Mouse (Mus musculus) thymus, adult 2 months (tissue): ENCODE data around the gene Lgalsl. TPM values are rescaled to one million over a fixed set of nuclear protein-coding genes. Genes with fewer than 3 reads are reported as not detected.

ENCODE experiments used
- DNase-seq: peaks from one replicate; pipeline ENCODE4 v3.0.0; 2021
- H3K27ac ChIP-seq: fragments of 200-500 bp; 2 replicates; pipeline ENCODE4 v1.5.1; 2012; ENCODE audit warnings: low read length, control low read depth; ENCODE audit not compliant: control insufficient read depth, insufficient read depth
- H3K27me3 ChIP-seq: fragments of 200-500 bp; 2 replicates; pipeline ENCODE4 v1.6.1; 2012; ENCODE audit warnings: mild to moderate bottlenecking, low read length, moderate library complexity, mixed read lengths; ENCODE audit not compliant: control insufficient read depth, insufficient read depth
- H3K36me3 ChIP-seq: fragments of 200-500 bp; 2 replicates; pipeline ENCODE4 v1.6.1; 2012; ENCODE audit warnings: mild to moderate bottlenecking, low read length, moderate library complexity; ENCODE audit not compliant: control insufficient read depth, insufficient read depth
- H3K4me1 ChIP-seq: fragments of 200-500 bp; replicated peaks from 2 replicates; pipeline ENCODE4 v1.6.1; 2012; ENCODE audit warnings: low read length; ENCODE audit not compliant: control insufficient read depth, insufficient read depth
- H3K4me3 ChIP-seq: fragments of 200-500 bp; 2 replicates; pipeline ENCODE4 v1.5.1; 2012; ENCODE audit warnings: mild to moderate bottlenecking, low read length, control low read depth, moderate library complexity; ENCODE audit not compliant: control insufficient read depth, insufficient read depth
- CTCF ChIP-seq: fragments of 200-500 bp; IDR thresholded peaks from 2 replicates; pipeline ENCODE4 v1.5.1; 2012; ENCODE audit warnings: mild to moderate bottlenecking, control low read depth, low read length, moderate library complexity, borderline replicate concordance; ENCODE audit not compliant: control insufficient read depth, poor library complexity, insufficient read depth; ENCODE audit errors: extremely low read depth
- POLR2A ChIP-seq: fragments of 200-500 bp; IDR thresholded peaks from 2 replicates; pipeline ENCODE4 v1.6.1; 2012; ENCODE audit warnings: mild to moderate bottlenecking, low read length, control low read depth, moderate library complexity; ENCODE audit not compliant: control insufficient read depth, poor library complexity, insufficient read depth; ENCODE audit errors: extremely low read depth
- WGBS: fragments of 180-500 bp; shearing (Covaris S2); methylation state at CpG from one replicate; pipeline ENCODE4 v1.1.7; 2018; 5-methylcytosine and 5-hydroxymethylcytosine counted together
- polyA plus RNA-seq: library from polyadenylated mRNA; depleted of rRNA; stranded (reverse); fragments of >200 nt; gene quantifications from 2 replicates; pipeline ENCODE4 v1.2.3, GENCODE M21; 2012

Lgalsl gene
- polyA plus RNA-seq, 1 experiment: 3.3 TPM

- 91% methylated on average over 3 of the region's 3 CpGs for WGBS
- Histone ChIP-seq H3K4me3 (no peak overlapping the region), H3K27ac (no peak overlapping the region), H3K4me1 (no peaks in the 10 kb centered on the region), H3K36me3 (no peaks in the 10 kb centered on the region), H3K27me3 (no peaks in the 10 kb centered on the region)
- no peak for TF ChIP-seq POLR2A
- TF ChIP-seq CTCF: no peak
- DNase-seq: no peak
Measured at GRCm38 (mm10) chr11:20788070-20788469, 42.8 kb downstream of the Lgalsl start.

- H3K27me3 ChIP-seq: no peaks in the 10 kb centered on the region
- TF ChIP-seq CTCF (no peak), POLR2A (no peak)
- DNase-seq: no peak
- WGBS: 83% methylated on average over 2 of the region's 2 CpGs
- no peak overlapping the region for H3K27ac ChIP-seq
- no peaks in the 10 kb centered on the region for H3K36me3 ChIP-seq
- no peaks in the 10 kb centered on the region for H3K4me1 ChIP-seq
- H3K4me3 ChIP-seq: no peak overlapping the region
Measured at GRCm38 (mm10) chr11:20786191-20786590, 44.7 kb downstream of the Lgalsl start.

GRCm38 (mm10) chr11:20785186-20785585, 45.7 kb downstream of the Lgalsl start:
- 100% methylated on average over 1 of the region's 1 CpGs for WGBS

DNA sequence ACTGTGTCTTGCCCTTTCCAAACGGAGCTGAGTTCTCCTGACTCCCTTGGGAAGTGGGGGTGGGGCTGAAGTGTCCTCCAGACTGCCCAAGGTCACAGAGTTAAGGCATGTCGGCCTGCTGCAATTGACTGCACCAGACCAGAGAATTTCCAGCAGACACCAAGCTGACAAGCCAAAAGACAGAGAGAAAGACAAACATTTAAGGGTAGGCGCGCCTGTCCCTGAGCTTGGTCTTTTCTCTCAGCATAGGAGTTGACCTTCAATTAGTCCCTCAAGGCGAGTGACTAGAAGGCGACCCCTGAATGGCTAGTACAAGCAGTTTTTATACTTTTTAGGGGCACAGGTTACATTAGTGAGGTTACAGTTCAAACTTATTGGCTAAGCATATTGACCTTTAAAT, 46.1 kb downstream of the Lgalsl start:
- no peak for DNase-seq
- TF ChIP-seq POLR2A (no peak), CTCF (no peak)
- WGBS: 92% methylated on average over 6 of the region's 6 CpGs
- no peaks in the 10 kb centered on the region for H3K27me3 ChIP-seq
- no peak overlapping the region for H3K4me3 ChIP-seq
- no peak overlapping the region for H3K27ac ChIP-seq
- H3K36me3 ChIP-seq: no peaks in the 10 kb centered on the region
- no peaks in the 10 kb centered on the region for H3K4me1 ChIP-seq

More at GRCm38 (mm10) chr11:20785186-20785585, 45.7 kb downstream of the Lgalsl start:
- Histone ChIP-seq H3K4me3 (no peak overlapping the region), H3K4me1 (no peaks in the 10 kb centered on the region), H3K36me3 (no peaks in the 10 kb centered on the region), H3K27me3 (no peaks in the 10 kb centered on the region), H3K27ac (no peak overlapping the region)
- TF ChIP-seq CTCF: no peak
- TF ChIP-seq POLR2A: no peak
- DNase-seq: no peak

DNA sequence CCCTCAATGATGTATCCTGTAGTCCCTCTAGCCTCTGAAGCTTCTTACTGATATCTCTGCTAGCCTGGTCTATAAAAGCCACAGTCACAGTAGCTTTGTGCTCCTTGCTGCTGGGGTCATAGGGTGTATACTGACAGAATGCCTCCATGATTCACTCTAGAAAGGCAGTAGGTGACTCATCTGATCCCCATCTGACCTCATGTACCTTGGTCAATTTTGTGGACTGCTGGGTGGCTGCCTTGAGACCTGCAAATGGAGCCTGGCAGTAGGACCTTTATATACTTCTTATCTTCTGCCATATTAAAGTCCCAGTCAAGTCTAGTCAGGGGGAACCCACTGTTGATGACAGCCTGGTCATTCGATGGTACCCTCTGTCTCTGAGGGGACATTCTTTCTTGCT, 47.4 kb downstream of the Lgalsl start:
- 92% methylated on average over 1 of the region's 1 CpGs for WGBS
- TF ChIP-seq POLR2A: no peak
- TF ChIP-seq CTCF: no peak
- DNase-seq: no peak
- no peaks in the 10 kb centered on the region for H3K27me3 ChIP-seq
- H3K27ac ChIP-seq: no peak overlapping the region
- H3K4me1 ChIP-seq: no peaks in the 10 kb centered on the region
- H3K36me3 ChIP-seq: no peaks in the 10 kb centered on the region
- no peak overlapping the region for H3K4me3 ChIP-seq

DNA sequence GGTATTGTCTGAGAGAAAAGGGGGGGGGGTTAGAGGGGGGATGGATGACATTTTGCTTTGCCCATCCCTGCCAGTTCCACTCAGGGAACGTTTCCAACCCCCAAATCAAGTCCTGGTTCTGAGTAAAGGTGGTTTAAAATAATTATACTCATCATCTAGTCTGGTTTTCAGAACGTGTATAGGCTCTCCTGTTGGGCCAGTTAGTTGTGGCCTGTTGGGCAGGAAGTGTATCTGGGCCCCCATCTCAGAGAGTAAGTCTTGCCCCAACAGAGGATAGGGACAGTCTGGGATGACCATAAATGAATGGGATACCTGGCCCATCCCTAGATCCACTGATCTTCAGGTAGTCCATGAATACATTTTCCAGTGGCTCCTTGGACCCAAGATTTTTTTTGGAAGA, 48.2 kb downstream of the Lgalsl start:
- TF ChIP-seq CTCF: no peak
- no peak for TF ChIP-seq POLR2A
- 83% methylated on average over 2 of the region's 2 CpGs for WGBS
- H3K4me1 ChIP-seq: no peaks in the 10 kb centered on the region
- DNase-seq: no peak
- H3K27me3 ChIP-seq: no peaks in the 10 kb centered on the region
- H3K36me3 ChIP-seq: no peaks in the 10 kb centered on the region
- H3K4me3 ChIP-seq: no peak overlapping the region
- H3K27ac ChIP-seq: no peak overlapping the region

- no peaks in the 10 kb centered on the region for H3K36me3 ChIP-seq
- H3K4me3 ChIP-seq: no peak overlapping the region
- no peak overlapping the region for H3K27ac ChIP-seq
- no peak for TF ChIP-seq CTCF
- no peaks in the 10 kb centered on the region for H3K4me1 ChIP-seq
- H3K27me3 ChIP-seq: no peaks in the 10 kb centered on the region
- 60% methylated on average over 4 of the region's 4 CpGs for WGBS
- DNase-seq: no peak
Measured at GRCm38 (mm10) chr11:20780312-20780711, 50.5 kb downstream of the Lgalsl start.
